Mouse (Mus musculus) lung, adult 2 months (tissue): ENCODE results near the gene Gm10037. TPM values are rescaled to one million over a fixed set of nuclear protein-coding genes. Genes with fewer than 3 reads are reported as not detected.
"Not testable (repeated sequence)": the region's sequence is repeated elsewhere in the genome, so short reads cannot be mapped to it uniquely, and the experiment has no call there.

Experiments used
- DNase-seq: peaks from one replicate; pipeline ENCODE4 v3.0.0; 2022
- H3K4me1 ChIP-seq: fragments of 200-500 bp; 2 replicates; pipeline ENCODE4 v1.6.1; 2011; ENCODE audit warnings: low read length; ENCODE audit not compliant: control insufficient read depth, insufficient read depth
- H3K4me3 ChIP-seq: fragments of 200-500 bp; replicated peaks from 2 replicates; pipeline ENCODE3; 2011; ENCODE audit warnings: low read depth, mild to moderate bottlenecking, control low read depth, low read length; ENCODE audit errors: extremely low read depth
- CTCF ChIP-seq: fragments of 200-500 bp; IDR thresholded peaks from 2 replicates; pipeline ENCODE4 v1.5.1; 2011; ENCODE audit warnings: mild to moderate bottlenecking, low read length, control low read depth; ENCODE audit not compliant: insufficient read depth
- POLR2A ChIP-seq: fragments of 200-500 bp; IDR thresholded peaks from 2 replicates; pipeline ENCODE4 v1.6.1; 2011; ENCODE audit warnings: low read depth, mild to moderate bottlenecking, control low read depth, low read length, borderline replicate concordance; ENCODE audit errors: extremely low read depth
- WGBS: fragments of 180-500 bp; shearing (Covaris S2); methylation state at CpG from one replicate; pipeline ENCODE4 v1.1.7; 2018; 5-methylcytosine and 5-hydroxymethylcytosine counted together
- polyA plus RNA-seq: library from polyadenylated mRNA; depleted of rRNA; stranded (reverse); fragments of >200 nt; gene quantifications from 2 replicates; pipeline ENCODE4 v1.2.3, GENCODE M21; 2012; rRNA removed

Gene Gm10037
- polyA plus RNA-seq = 0.27 and 0.82 TPM in 2 replicates

- no peaks in the 10 kb centered on the region for H3K4me1 ChIP-seq
- no peak for TF ChIP-seq POLR2A
- TF ChIP-seq CTCF = no peak
- WGBS = 4% methylated on average over 14 of the region's 14 CpGs
- H3K4me3 ChIP-seq = peak within 1 kb of the TSS; percentile 87
- peak; percentile 69 for DNase-seq
Observed at GRCm38 (mm10) chr13:67830911-67831336, at the start of gene Gm10037. Gm10037 (plus strand) TSS chr13:67831106.

- TF ChIP-seq POLR2A (no peak), CTCF (no peak)
- WGBS = 92% methylated on average over 10 of the region's 10 CpGs
- no peaks in the 10 kb centered on the region for H3K4me1 ChIP-seq
- no peak for DNase-seq
- no peak overlapping the region for H3K4me3 ChIP-seq
Observed at GRCm38 (mm10) chr13:67791921-67792455, 38.9 kb upstream of the Gm10037 start.

- H3K4me3 ChIP-seq = no peak overlapping the region
- no peaks in the 10 kb centered on the region for H3K4me1 ChIP-seq
- 93% methylated on average over 3 of the region's 3 CpGs for WGBS
- DNase-seq = no peak
- no peak for TF ChIP-seq CTCF
- no peak for TF ChIP-seq POLR2A
Observed at GRCm38 (mm10) chr13:67798618-67799017, 32.3 kb upstream of the Gm10037 start.

GRCm38 (mm10) chr13:67799151-67799550 is 31.8 kb upstream of the Gm10037 start:
- DNase-seq, H3K4me1 ChIP-seq, H3K4me3 ChIP-seq: not testable (repeated sequence)
- WGBS = 83% methylated on average over 3 of the region's 3 CpGs

- WGBS = 37% methylated on average over 1 of the region's 1 CpGs
- no peak for DNase-seq
- H3K4me3 ChIP-seq = no peak overlapping the region
- peaks cover 3% of the 10 kb centered on the region for H3K4me1 ChIP-seq
- no peak for TF ChIP-seq CTCF
- TF ChIP-seq POLR2A = no peak
Observed at GRCm38 (mm10) chr13:67811651-67812210, 19.2 kb upstream of the Gm10037 start.

- Histone ChIP-seq H3K4me1 (peaks cover 3% of the 10 kb centered on the region), H3K4me3 (no peak overlapping the region)
- WGBS = 71% methylated on average over 8 of the region's 8 CpGs
- no peak for TF ChIP-seq CTCF
- TF ChIP-seq POLR2A = no peak
- no peak for DNase-seq
Observed at GRCm38 (mm10) chr13:67812961-67813709, 17.8 kb upstream of the Gm10037 start.

- Histone ChIP-seq H3K4me1 (peaks cover 3% of the 10 kb centered on the region), H3K4me3 (peak within 1 kb of the TSS; percentile 100)
- WGBS = 3% methylated on average over 31 of the region's 31 CpGs
- DNase-seq = peak; percentile 86
- TF ChIP-seq POLR2A (peak; percentile 35; the same call in 1 of the 2 replicates), CTCF (no peak)
Observed at GRCm38 (mm10) chr13:67813710-67814660, 16.9 kb upstream of the Gm10037 start, which contains the start of gene Zfp273. Zfp273 (plus strand) TSS chr13:67813740.

GRCm38 (mm10) chr13:67818636-67819035 is 12.3 kb upstream of the Gm10037 start:
- WGBS = 39% methylated on average over 1 of the region's 1 CpGs
- H3K4me1 ChIP-seq = peaks cover 3% of the 10 kb centered on the region
- no peak for DNase-seq
- TF ChIP-seq CTCF = no peak
- TF ChIP-seq POLR2A = no peak
- no peak overlapping the region for H3K4me3 ChIP-seq

- H3K4me1 ChIP-seq, H3K4me3 ChIP-seq, DNase-seq: not testable (repeated sequence)
Observed at GRCm38 (mm10) chr13:67833137-67833536, 2.2 kb downstream of the Gm10037 start.

GRCm38 (mm10) chr13:67843775-67844118 is 12.8 kb downstream of the Gm10037 start:
- 38% methylated on average over 6 of the region's 6 CpGs for WGBS
- TF ChIP-seq CTCF (no peak), POLR2A (no peak)
- H3K4me1 ChIP-seq = no peaks in the 10 kb centered on the region
- no peak overlapping the region for H3K4me3 ChIP-seq
- no peak for DNase-seq
